Mouse (Mus musculus): ENCODE measurements around the gene Rmdn2.

- TF ChIP-seq POLR2A (IDR thresholded peaks at IDR 0.05; ENCODE audit: borderline replicate concordance, low read depth, low read length), result no peak
- no peak for TF ChIP-seq CTCF (IDR thresholded peaks at IDR 0.05; ENCODE audit: low read depth, low read length)
These were observed 59.2 kb downstream of the Rmdn2 start for GRCm38 (mm10) chr17:79670837-79671236.

Data from bone marrow macrophage, adult 2 months (primary cell).